Mouse (Mus musculus) midbrain, embryonic 11.5 days (tissue): ENCODE data around the gene Nrip2. TPM values are rescaled to one million over a fixed set of nuclear protein-coding genes. Genes with fewer than 3 reads are reported as not detected.

Experiments used
- ATAC-seq: fragments of 200-750 bp; cut with Nextera tagmentation; 2 replicates; pipeline ENCODE4 v1.8.0; 2017; ENCODE audit warnings: moderate TSS enrichment, moderate library complexity; ENCODE audit not compliant: low FRiP score
- DNase-seq: peaks from one replicate; pipeline ENCODE4 v3.0.0; 2015; ENCODE audit warnings: low spot score; ENCODE audit errors: missing footprints
- H3K27ac ChIP-seq: fragments of 300-500 bp; sonication (generic); 2 replicates; pipeline ENCODE4 v1.5.1; 2014; ENCODE audit warnings: low read depth, low read length
- H3K27me3 ChIP-seq: fragments of 300-500 bp; sonication (generic); 2 replicates; pipeline ENCODE4 v1.6.1; 2014; ENCODE audit warnings: mild to moderate bottlenecking, low read length, moderate library complexity, mixed read lengths; ENCODE audit not compliant: control insufficient read depth, insufficient read depth
- H3K36me3 ChIP-seq: fragments of 300-500 bp; sonication (generic); 2 replicates; pipeline ENCODE4 v1.6.1; 2014; ENCODE audit warnings: mild to moderate bottlenecking, low read length, moderate library complexity, mixed read lengths; ENCODE audit not compliant: control insufficient read depth, insufficient read depth
- H3K4me1 ChIP-seq: fragments of 300-500 bp; sonication (generic); 2 replicates; pipeline ENCODE4 v1.6.1; 2014; ENCODE audit warnings: low read length; ENCODE audit not compliant: control insufficient read depth, insufficient read depth
- H3K4me2 ChIP-seq: fragments of 300-500 bp; sonication (generic); 2 replicates; pipeline ENCODE4 v1.6.1; 2014; ENCODE audit warnings: mild to moderate bottlenecking, moderate library complexity
- H3K4me3 ChIP-seq: fragments of 300-500 bp; sonication (generic); 2 replicates; pipeline ENCODE4 v1.5.1; 2014; ENCODE audit warnings: low read depth, low read length
- H3K9ac ChIP-seq: fragments of 300-500 bp; sonication (generic); 2 replicates; pipeline ENCODE4 v1.6.1; 2014; ENCODE audit warnings: low read length
- H3K9me3 ChIP-seq: fragments of 300-500 bp; sonication (generic); 2 replicates; pipeline ENCODE4 v1.6.1; 2016; ENCODE audit warnings: low read length; ENCODE audit not compliant: control insufficient read depth
- WGBS: fragments of 180-500 bp; shearing (Covaris S2); extraction: QIAGEN DNeasy Blood & Tissue Kit; methylation state at CpG from one replicate; pipeline ENCODE4 v1.1.7; 2014; 5-methylcytosine and 5-hydroxymethylcytosine counted together
- polyA plus RNA-seq: library from polyadenylated mRNA; unstranded; fragments of >200 nt; fragmentation: Nextera tagmentation; extraction: Ambion mirVana; gene quantifications from 2 replicates; pipeline ENCODE4 v1.2.1, GENCODE M21; 2014

Gene Nrip2
- polyA plus RNA-seq, 1 experiment from 2014 or later = 2.7 TPM

DNA sequence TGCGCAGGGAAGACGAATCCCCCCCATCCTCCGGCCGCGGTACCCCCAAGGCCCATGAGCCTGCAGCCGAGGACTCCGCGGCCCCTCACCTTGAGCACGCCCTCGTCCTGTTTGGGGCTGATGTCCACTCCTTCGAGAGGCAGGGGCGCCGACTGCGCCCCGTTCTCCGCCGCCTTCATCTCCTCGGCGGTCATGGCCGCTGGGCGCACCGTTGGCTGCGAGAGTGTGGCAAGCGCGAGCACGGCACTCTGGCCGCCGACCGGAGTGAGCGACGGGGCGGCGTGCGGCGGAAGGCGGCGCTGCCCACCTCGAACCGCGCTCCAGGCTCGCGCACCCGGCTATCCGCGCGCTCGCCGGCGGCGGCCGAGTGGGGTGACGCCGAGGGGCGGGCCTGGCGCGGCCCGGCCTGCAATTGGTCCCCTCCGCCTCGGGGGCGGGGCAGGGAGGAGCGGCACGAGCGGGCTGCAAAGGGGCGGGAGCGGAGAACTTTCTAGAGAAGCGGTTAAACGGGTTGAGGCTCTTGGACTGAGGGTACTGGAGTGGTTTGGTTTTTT, 39.3 kb downstream of the Nrip2 start, which contains the start of gene Fkbp4:
TSS of gene Fkbp4 (minus strand) at position 361 of the 554 bp plus-strand sequence.
- DNase-seq = peak; percentile 98
- peaks cover 24% of the 10 kb centered on the region for H3K36me3 ChIP-seq
- H3K27me3 ChIP-seq = no peaks in the 10 kb centered on the region
- peak within 1 kb of the TSS; percentile 83 for H3K27ac ChIP-seq
- H3K4me1 ChIP-seq = peaks cover 12% of the 10 kb centered on the region
- peak; percentile 95 for ATAC-seq
- H3K4me2 ChIP-seq = peak within 1 kb of the TSS; percentile 80
- peak within 1 kb of the TSS; percentile 97 for H3K9ac ChIP-seq
- WGBS = under 1% methylated on average over 67 of the region's 67 CpGs
- H3K4me3 ChIP-seq = peak within 1 kb of the TSS; percentile 97
- no peaks in the 10 kb centered on the region for H3K9me3 ChIP-seq

DNA sequence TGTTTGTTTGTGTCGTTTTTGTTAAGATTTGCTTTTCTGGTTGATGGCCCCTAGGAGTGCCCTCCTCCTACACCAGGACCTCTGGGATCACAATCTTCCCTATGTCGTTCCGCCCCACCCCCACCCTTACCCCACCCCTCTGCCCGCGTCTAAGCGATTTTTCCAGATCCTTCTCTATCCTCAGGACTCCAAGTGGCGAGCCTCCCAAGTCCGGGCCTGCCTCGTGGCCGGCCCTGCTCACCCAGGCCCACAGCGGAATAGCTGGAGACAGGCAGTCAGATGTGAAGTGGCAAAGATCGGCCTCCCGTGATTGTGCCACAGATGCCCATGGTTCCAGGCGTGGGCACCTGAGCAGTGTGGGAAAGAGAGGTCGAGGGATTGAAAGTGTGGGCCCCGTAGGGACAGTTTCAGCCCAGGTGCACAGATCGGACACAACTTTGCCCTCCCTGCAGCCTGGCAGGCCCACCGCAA, 39.8 kb downstream of the Nrip2 start:
- Histone ChIP-seq H3K9me3 (no peaks in the 10 kb centered on the region), H3K36me3 (peaks cover 19% of the 10 kb centered on the region), H3K9ac (peak overlapping the region; percentile 34; the same call in 1 of the 2 replicates), H3K27ac (no peak overlapping the region), H3K27me3 (no peaks in the 10 kb centered on the region), H3K4me3 (peak overlapping the region; percentile 97), H3K4me1 (peaks cover 12% of the 10 kb centered on the region), H3K4me2 (peak overlapping the region; percentile 80)
- WGBS = 31% methylated on average over 18 of the region's 18 CpGs
- no peak for DNase-seq
- peak; percentile 63; the same call in 1 of the 2 replicates for ATAC-seq

DNA sequence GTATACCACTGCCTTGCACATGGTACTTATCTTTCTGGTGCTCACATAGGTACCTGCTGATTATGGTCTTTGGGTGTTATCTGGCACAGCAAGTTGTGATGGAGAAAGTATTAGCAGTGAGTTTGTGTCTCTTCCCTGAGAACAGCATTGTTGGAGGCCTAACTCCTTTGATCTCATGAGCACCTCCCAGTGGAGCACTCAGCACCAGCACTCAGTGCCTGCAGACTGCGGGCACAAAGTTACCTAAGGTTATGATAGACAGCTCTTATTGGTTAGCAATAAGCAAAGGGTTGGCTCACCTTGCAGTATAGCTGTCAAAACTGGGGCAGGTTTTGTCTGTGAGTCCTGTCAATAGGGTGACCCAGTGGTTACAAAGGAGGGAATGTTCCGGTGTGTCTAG, 41.1 kb downstream of the Nrip2 start:
- Histone ChIP-seq H3K36me3 (peaks cover 9% of the 10 kb centered on the region), H3K4me1 (peaks cover 12% of the 10 kb centered on the region), H3K9ac (no peak overlapping the region), H3K4me3 (no peak overlapping the region), H3K27ac (no peak overlapping the region), H3K4me2 (no peak overlapping the region), H3K9me3 (no peaks in the 10 kb centered on the region), H3K27me3 (no peaks in the 10 kb centered on the region)
- no peak for ATAC-seq
- DNase-seq = peak; percentile 83
- 93% methylated on average over 2 of the region's 2 CpGs for WGBS

DNA sequence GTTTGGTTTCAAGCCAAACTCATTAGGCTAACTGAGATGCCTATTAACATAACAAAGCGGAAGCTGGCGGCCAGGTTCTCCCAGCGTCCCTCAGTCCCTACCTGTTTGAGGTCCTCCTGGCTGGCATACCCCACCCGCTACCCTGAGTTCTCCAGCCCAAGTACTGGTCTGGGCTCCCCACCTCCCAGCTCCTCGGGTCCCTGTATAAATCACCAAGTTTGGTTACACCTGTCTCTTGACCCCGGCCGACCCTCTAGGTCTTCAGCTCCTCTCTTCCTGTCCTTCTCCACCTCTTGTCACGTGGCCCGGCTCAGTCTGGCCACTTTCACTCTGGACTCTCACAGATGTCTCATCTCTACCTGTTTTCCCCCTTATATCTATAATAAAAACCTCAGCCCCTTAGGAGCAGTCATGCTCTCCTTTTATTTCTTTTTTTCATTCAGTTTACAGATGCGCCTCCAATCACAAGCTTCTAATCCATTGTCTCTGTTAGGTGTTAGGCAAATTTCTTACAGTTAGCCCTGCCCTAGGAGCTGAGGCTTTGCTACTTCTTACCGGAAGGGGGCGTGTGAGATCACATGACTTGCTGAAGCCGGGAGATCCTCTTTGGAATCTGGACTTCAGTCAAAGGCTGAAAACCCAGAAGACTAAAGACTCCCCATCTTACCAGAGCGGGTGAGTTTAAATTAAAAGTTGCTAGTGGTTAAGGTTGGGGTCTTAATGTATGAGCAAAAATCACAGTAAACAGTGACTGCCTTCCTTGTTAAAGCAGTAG, 46.9 kb downstream of the Nrip2 start:
- ATAC-seq (peak; percentile 70; the same call in 1 of the 2 replicates), DNase-seq (peak; percentile 88)
- Histone ChIP-seq H3K4me1 (no peaks in the 10 kb centered on the region), H3K4me3 (no peak overlapping the region), H3K9me3 (no peaks in the 10 kb centered on the region), H3K9ac (no peak overlapping the region), H3K27me3 (no peaks in the 10 kb centered on the region), H3K27ac (no peak overlapping the region), H3K36me3 (no peaks in the 10 kb centered on the region), H3K4me2 (peak overlapping the region; percentile 6; the same call in 1 of the 2 replicates)
- 16% methylated on average over 14 of the region's 14 CpGs for WGBS

DNA sequence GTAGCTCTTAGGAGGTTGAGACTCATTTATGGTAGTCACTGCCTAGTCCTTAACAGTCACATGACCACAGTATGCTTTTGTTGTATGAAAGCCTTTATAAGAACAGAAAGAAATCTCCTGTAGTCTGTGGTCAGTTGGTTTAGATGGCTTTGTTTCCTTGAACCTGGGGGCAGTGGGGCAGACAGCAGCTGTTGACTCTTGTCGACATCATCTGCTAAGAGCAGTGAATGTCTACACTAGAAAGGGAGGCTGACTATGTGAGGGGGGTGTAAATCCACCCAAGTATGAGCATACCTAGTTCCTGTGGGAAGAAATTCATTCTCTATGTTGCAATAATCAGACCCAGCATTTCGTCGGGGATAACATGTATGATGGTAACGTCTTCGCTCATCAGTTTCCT, 48.0 kb downstream of the Nrip2 start:
- WGBS = 98% methylated on average over 5 of the region's 5 CpGs
- Histone ChIP-seq H3K27ac (no peak overlapping the region), H3K9me3 (no peaks in the 10 kb centered on the region), H3K36me3 (no peaks in the 10 kb centered on the region), H3K4me2 (no peak overlapping the region), H3K4me3 (no peak overlapping the region), H3K27me3 (no peaks in the 10 kb centered on the region), H3K9ac (no peak overlapping the region), H3K4me1 (no peaks in the 10 kb centered on the region)
- DNase-seq = no peak
- no peak for ATAC-seq

DNA sequence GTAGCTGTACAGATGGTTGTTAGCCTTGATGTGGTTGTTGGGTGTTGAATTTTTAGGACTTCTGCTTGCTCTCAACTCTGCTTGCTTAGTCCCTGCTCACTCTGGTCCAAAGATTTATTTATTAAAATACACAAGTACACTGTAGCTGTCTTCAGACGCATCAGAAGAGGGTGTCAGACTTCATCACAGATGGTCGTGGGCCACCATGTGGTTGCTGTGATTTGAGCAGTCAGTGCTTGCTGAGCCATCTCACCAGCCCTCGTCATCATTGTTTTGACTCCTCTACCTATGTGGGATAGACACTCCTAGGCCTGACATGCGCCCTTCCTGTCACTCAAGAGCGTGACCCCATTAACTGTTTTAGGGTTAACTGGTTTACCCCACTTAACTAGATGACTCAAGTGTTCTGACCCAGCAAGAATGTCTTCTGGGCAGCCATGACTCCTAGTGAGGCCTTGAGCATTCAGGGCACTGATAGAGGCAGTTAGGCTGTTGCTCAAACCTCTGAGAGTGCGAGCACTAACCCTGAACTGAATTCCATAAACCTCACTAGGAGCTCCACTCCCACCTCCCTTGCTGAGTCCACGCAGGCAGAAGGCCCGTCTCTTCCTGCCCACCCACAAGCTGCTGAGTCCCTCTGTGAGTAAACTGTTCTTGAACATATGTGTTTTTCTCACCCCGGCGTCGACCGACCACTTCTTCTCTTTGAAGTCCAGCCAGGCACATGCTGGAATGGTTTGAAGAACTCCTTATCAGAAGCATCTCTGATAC, 56.9 kb downstream of the Nrip2 start:
- Histone ChIP-seq H3K4me1 (no peaks in the 10 kb centered on the region), H3K9ac (no peak overlapping the region), H3K4me3 (no peak overlapping the region), H3K9me3 (no peaks in the 10 kb centered on the region), H3K36me3 (no peaks in the 10 kb centered on the region), H3K27ac (no peak overlapping the region), H3K27me3 (no peaks in the 10 kb centered on the region), H3K4me2 (no peak overlapping the region)
- ATAC-seq (no peak), DNase-seq (peak; percentile 69)
- WGBS = 86% methylated on average over 12 of the region's 12 CpGs

DNA sequence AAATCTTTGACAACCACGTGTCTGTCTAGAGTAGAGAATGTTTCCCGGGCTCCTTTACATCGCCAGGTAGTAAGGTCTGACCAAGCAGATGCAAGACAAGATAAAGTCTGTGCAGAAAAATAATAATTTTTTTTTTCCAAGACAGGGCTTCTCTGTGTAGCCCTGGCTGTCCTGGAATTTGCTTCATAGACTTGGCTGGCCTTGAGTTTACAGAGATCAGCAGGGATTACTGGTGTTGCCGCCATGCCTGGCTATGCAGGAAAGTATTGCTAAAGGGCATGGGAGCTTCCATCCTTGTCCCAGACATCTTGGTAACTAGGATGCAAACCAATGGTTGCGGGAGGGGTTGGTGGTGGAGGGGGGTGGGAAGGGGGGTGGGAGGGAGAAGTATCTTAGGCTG, 58.1 kb downstream of the Nrip2 start:
- no peak overlapping the region for H3K9ac ChIP-seq
- WGBS = 86% methylated on average over 5 of the region's 5 CpGs
- H3K4me3 ChIP-seq = no peak overlapping the region
- H3K36me3 ChIP-seq = no peaks in the 10 kb centered on the region
- no peak overlapping the region for H3K27ac ChIP-seq
- no peak for ATAC-seq
- no peaks in the 10 kb centered on the region for H3K9me3 ChIP-seq
- no peak overlapping the region for H3K4me2 ChIP-seq
- no peaks in the 10 kb centered on the region for H3K4me1 ChIP-seq
- no peaks in the 10 kb centered on the region for H3K27me3 ChIP-seq
- peak; percentile 19 for DNase-seq

DNA sequence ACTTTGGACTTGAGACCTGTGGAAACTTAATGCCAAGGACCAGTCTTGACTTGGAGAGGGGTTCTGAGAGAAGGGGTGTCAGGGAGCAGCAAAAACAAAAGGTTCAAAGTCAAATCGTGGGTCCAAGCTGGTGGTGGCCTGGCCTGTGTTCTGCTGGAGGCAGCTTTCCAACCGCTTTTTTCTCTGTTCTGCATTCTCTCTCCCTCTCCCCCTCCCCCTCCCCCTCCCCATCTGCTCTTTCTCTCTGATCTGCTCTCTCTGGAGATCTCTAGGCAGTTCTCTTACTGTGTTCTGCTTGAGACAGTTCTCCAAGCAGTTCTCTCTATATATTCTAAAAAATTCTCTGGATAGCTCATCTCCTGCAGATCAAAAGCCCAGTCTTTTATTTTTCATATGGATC, 61.2 kb downstream of the Nrip2 start:
- no peak overlapping the region for H3K4me2 ChIP-seq
- peak; percentile 30; the same call in 1 of the 2 replicates for ATAC-seq
- no peak overlapping the region for H3K4me3 ChIP-seq
- no peaks in the 10 kb centered on the region for H3K27me3 ChIP-seq
- H3K27ac ChIP-seq = no peak overlapping the region
- no peaks in the 10 kb centered on the region for H3K36me3 ChIP-seq
- no peaks in the 10 kb centered on the region for H3K4me1 ChIP-seq
- WGBS = 39% methylated on average over 2 of the region's 2 CpGs
- no peak overlapping the region for H3K9ac ChIP-seq
- peak; percentile 75 for DNase-seq
- H3K9me3 ChIP-seq = no peaks in the 10 kb centered on the region
